Mouse (Mus musculus): Measurements from ENCODE around the gene Serpine3. TPM values are rescaled to one million over a fixed set of nuclear protein-coding genes. Genes with fewer than 3 reads are reported as not detected.

The Serpine3 gene
- polyA plus RNA-seq, 1 experiment: 0.48 TPM

DNA sequence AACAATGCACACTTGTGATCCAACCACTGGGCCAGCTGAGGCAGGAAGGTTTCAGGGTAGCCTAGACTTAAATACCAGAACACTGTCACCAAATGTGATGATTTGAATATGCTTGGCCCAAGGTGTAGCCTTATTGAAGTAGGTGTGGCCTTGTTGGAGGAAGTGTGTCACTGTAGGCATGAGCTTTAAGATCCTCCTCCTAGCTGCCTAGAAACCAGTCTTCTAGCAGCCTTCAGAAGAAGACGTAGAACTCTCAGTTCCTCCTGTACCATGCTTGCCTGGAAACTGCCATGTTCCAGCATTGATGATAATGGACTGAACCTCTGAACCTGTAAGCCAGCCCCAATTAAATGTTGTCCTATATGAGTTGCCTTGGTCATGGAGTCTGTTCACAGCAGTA lies 72.2 kb downstream of the Serpine3 start:
- DNase-seq (ENCODE audit: extremely low spot score in 1 of 2, low spot score in 1 of 2): no peak

Other genes with a start within 250 kb of the Serpine3 start
- gene Gucy1b2, start 207.4 kb upstream of the Serpine3 start, polyA plus RNA-seq (2012; rRNA removed): 0.19 and 0.32 TPM in 2 replicates
- gene Fam124a, start 107.9 kb upstream of the Serpine3 start, polyA plus RNA-seq (2012; rRNA removed): 33.7 and 34.3 TPM in 2 replicates
- not detected in 2 replicates for gene Gm4131, start 96.7 kb upstream of the Serpine3 start, polyA plus RNA-seq (2012; rRNA removed)
- gene Ints6, start 97.5 kb downstream of the Serpine3 start, polyA plus RNA-seq (2012; rRNA removed): 15.4 and 24.3 TPM in 2 replicates
- gene Wdfy2, start 174.0 kb downstream of the Serpine3 start, polyA plus RNA-seq (2012; rRNA removed): 11.9 and 12.4 TPM in 2 replicates

Data from frontal cortex, adult 2 months (tissue).